ENCODE assay signal across 20 mouse cellular contexts in the genomic region with DNA sequence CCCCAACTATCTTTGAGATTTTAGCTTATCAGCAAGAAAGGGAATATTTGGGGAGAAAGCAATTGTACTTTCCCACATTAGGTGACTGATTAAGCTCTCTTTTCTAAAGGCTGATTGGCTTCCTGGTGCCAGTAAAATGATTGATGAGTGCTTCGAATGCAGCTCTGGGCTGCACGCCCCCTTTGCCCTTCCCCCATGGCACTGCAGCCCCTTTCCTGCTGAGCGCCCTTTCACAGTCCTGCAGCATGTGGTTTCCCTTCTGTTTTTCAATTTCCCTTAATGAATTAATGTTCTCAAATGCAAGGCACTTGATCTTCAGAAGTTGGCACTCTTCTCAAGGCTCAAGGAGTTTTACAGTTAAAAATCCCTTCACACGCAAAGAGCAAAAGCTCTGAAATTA. TPM values are rescaled to one million over a fixed set of nuclear protein-coding genes. Genes with fewer than 3 reads are reported as not detected.
DNase-seq lines count a peak whose midpoint lies in the region; ATAC-seq and TF ChIP-seq lines count a peak whose summit lies in the region.
"Had no signal": no experiment of that assay in that cellular context is flagged by ENCODE, and none has a peak within 500 bp of the region (broad histone marks: within the 10 kb centered on the region; RNA-seq: fewer than 3 reads in every experiment).

No protein-coding gene starts in this region.

- 14% methylated on average over 4 of the region's 4 CpGs for WGBS in midbrain, embryonic 11.5 days
- WGBS in midbrain, postnatal 0 days, result 39% methylated on average over 4 of the region's 4 CpGs
- WGBS in forebrain, embryonic 14.5 days, result 4% methylated on average over 4 of the region's 4 CpGs
- 12% methylated on average over 4 of the region's 4 CpGs for whole genome bisulfite sequencing in hindbrain, embryonic 15.5 days
- 9% methylated on average over 4 of the region's 4 CpGs for WGBS in neural tube, embryonic 13.5 days
- 17% methylated on average over 4 of the region's 4 CpGs for WGBS in heart, embryonic 10.5 days

- no peaks in the 10 kb centered on the region for H3K27me3 ChIP-seq in midbrain, embryonic 11.5 days (ENCODE audit: control insufficient read depth, insufficient read depth, low read length)
- H3K27me3 ChIP-seq in midbrain, postnatal 0 days (ENCODE audit: insufficient read depth, low read length), result no peaks in the 10 kb centered on the region
- H3K27me3 ChIP-seq in forebrain, embryonic 14.5 days (replicated peaks; ENCODE audit: control insufficient read depth, insufficient read depth, low read length), result no peaks in the 10 kb centered on the region
- H3K27me3 ChIP-seq in hindbrain, embryonic 15.5 days, result no peaks in the 10 kb centered on the region
- no peaks in the 10 kb centered on the region for H3K27me3 ChIP-seq in neural tube, embryonic 13.5 days
- H3K27me3 ChIP-seq in heart, embryonic 10.5 days (ENCODE audit: insufficient read depth, poor library complexity, severe bottlenecking), result no peaks in the 10 kb centered on the region
- H3K27me3 ChIP-seq: limb, embryonic 15.5 days; megakaryocyte, embryonic 14.5 days had no signal

- no peak; the same call in 1 of the 2 replicates for ATAC-seq in midbrain, embryonic 11.5 days (ENCODE audit: low FRiP score)
- no peak for ATAC-seq in midbrain, postnatal 0 days (ENCODE audit: low FRiP score)
- peak; percentile 44; the same call in 1 of the 2 replicates for ATAC-seq in forebrain, embryonic 14.5 days
- peak; percentile 59; the same call in 1 of the 2 replicates for ATAC-seq in hindbrain, embryonic 15.5 days (ENCODE audit: low FRiP score, low read depth)
- peak; percentile 56; the same call in 1 of the 2 replicates for ATAC-seq in neural tube, embryonic 13.5 days (ENCODE audit: low read depth)
- no peak for ATAC-seq in frontal cortex, adult (ENCODE audit: low TSS enrichment)
- ATAC-seq: activated CD4-positive, CD25-positive, alpha-beta regulatory T cell, adult 4 months had no signal

- H3K36me3 ChIP-seq in midbrain, embryonic 11.5 days (ENCODE audit: control insufficient read depth, insufficient read depth, low read length), result no peaks in the 10 kb centered on the region
- H3K36me3 ChIP-seq in midbrain, postnatal 0 days (ENCODE audit: insufficient read depth, low read length), result no peaks in the 10 kb centered on the region
- H3K36me3 ChIP-seq in forebrain, embryonic 14.5 days (ENCODE audit: control insufficient read depth, insufficient read depth, low read length), result no peaks in the 10 kb centered on the region
- no peaks in the 10 kb centered on the region for H3K36me3 ChIP-seq in hindbrain, embryonic 15.5 days
- H3K36me3 ChIP-seq in neural tube, embryonic 13.5 days, result no peaks in the 10 kb centered on the region
- H3K36me3 ChIP-seq in heart, embryonic 10.5 days, result no peaks in the 10 kb centered on the region
- H3K36me3 ChIP-seq: limb, embryonic 15.5 days had no signal

- DNase-seq in midbrain, embryonic 11.5 days (ENCODE audit: low spot score, missing footprints), result peak; percentile 84
- DNase-seq in midbrain, postnatal 0 days (ENCODE audit: low spot score), result no peak
- DNase-seq in forebrain, embryonic 14.5 days (ENCODE audit: low spot score), result peak; percentile 34
- no peak for DNase-seq in right cerebral cortex, adult 2 months (ENCODE audit: low spot score in 2 of 2)
- DNase-seq in heart, embryonic 10.5 days (ENCODE audit: low spot score), result no peak
- DNase-seq: adrenal gland, postnatal 25 days; cerebellum, adult 2 months; kidney, adult 8-10 months; kidney, postnatal 36 days; lung, postnatal 10 days; right cerebral cortex, adult 18-20 months; thymus, postnatal 36 days had no signal

- no peak for TF ChIP-seq CTCF in midbrain, postnatal 0 days (IDR thresholded peaks at IDR 0.05)

- H3K4me2 ChIP-seq in midbrain, embryonic 11.5 days, result no peak overlapping the region
- no peak overlapping the region for H3K4me2 ChIP-seq in midbrain, postnatal 0 days (ENCODE audit: low read depth, low read length, poor library complexity, severe bottlenecking)
- H3K4me2 ChIP-seq in forebrain, embryonic 14.5 days (ENCODE audit: low read length), result no peak overlapping the region
- H3K4me2 ChIP-seq in hindbrain, embryonic 15.5 days, result no peak overlapping the region
- no peak overlapping the region for H3K4me2 ChIP-seq in neural tube, embryonic 13.5 days
- H3K4me2 ChIP-seq: limb, embryonic 15.5 days had no signal

- H3K4me1 ChIP-seq in midbrain, embryonic 11.5 days (ENCODE audit: control insufficient read depth, insufficient read depth, low read length), result peaks cover 4% of the 10 kb centered on the region; the same call in 1 of the 2 replicates
- no peaks in the 10 kb centered on the region for H3K4me1 ChIP-seq in midbrain, postnatal 0 days (ENCODE audit: insufficient read depth, low read length)
- peaks cover 5% of the 10 kb centered on the region; the same call in 1 of the 2 replicates for H3K4me1 ChIP-seq in forebrain, embryonic 14.5 days (ENCODE audit: control insufficient read depth, insufficient read depth, low read length)
- H3K4me1 ChIP-seq in hindbrain, embryonic 15.5 days (replicated peaks), result peaks cover 4% of the 10 kb centered on the region
- peaks cover 23% of the 10 kb centered on the region for H3K4me1 ChIP-seq in neural tube, embryonic 13.5 days (replicated peaks)
- peaks cover 8% of the 10 kb centered on the region for H3K4me1 ChIP-seq in heart, embryonic 10.5 days
- H3K4me1 ChIP-seq: limb, embryonic 15.5 days had no signal

- H3K9me3 ChIP-seq in midbrain, embryonic 11.5 days (ENCODE audit: control insufficient read depth, low read length), result no peaks in the 10 kb centered on the region
- H3K9me3 ChIP-seq in midbrain, postnatal 0 days (ENCODE audit: low read length), result no peaks in the 10 kb centered on the region
- no peaks in the 10 kb centered on the region for H3K9me3 ChIP-seq in forebrain, embryonic 14.5 days (replicated peaks; ENCODE audit: control insufficient read depth, low read length)
- H3K9me3 ChIP-seq in hindbrain, embryonic 15.5 days, result no peaks in the 10 kb centered on the region
- no peaks in the 10 kb centered on the region for H3K9me3 ChIP-seq in neural tube, embryonic 13.5 days
- H3K9me3 ChIP-seq in heart, embryonic 10.5 days, result no peaks in the 10 kb centered on the region
- H3K9me3 ChIP-seq: limb, embryonic 15.5 days; megakaryocyte, embryonic 14.5 days had no signal

- no peak overlapping the region for H3K9ac ChIP-seq in midbrain, embryonic 11.5 days (ENCODE audit: low read length)
- H3K9ac ChIP-seq in midbrain, postnatal 0 days (replicated peaks; ENCODE audit: low read length, poor library complexity, severe bottlenecking), result no peak overlapping the region
- no peak overlapping the region for H3K9ac ChIP-seq in forebrain, embryonic 14.5 days (ENCODE audit: low read length)
- H3K9ac ChIP-seq in hindbrain, embryonic 15.5 days, result no peak overlapping the region
- H3K9ac ChIP-seq in neural tube, embryonic 13.5 days, result no peak overlapping the region
- H3K9ac ChIP-seq: limb, embryonic 15.5 days had no signal

- no peak overlapping the region for H3K27ac ChIP-seq in midbrain, embryonic 11.5 days (ENCODE audit: low read depth, low read length)
- H3K27ac ChIP-seq in midbrain, postnatal 0 days (ENCODE audit: low read depth, low read length), result no peak overlapping the region
- no peak overlapping the region for H3K27ac ChIP-seq in forebrain, embryonic 14.5 days (ENCODE audit: low read depth, low read length)
- H3K27ac ChIP-seq in hindbrain, embryonic 15.5 days (replicated peaks), result no peak overlapping the region
- no peak overlapping the region for H3K27ac ChIP-seq in neural tube, embryonic 13.5 days (replicated peaks)
- H3K27ac ChIP-seq in heart, embryonic 10.5 days, result no peak overlapping the region
- H3K27ac ChIP-seq: limb, embryonic 15.5 days had no signal

- H3K4me3 ChIP-seq in midbrain, embryonic 11.5 days (ENCODE audit: low read depth, low read length), result no peak overlapping the region
- H3K4me3 ChIP-seq in midbrain, postnatal 0 days (ENCODE audit: low read depth, low read length), result no peak overlapping the region
- H3K4me3 ChIP-seq in forebrain, embryonic 14.5 days (ENCODE audit: low read depth, low read length), result no peak overlapping the region
- H3K4me3 ChIP-seq in hindbrain, embryonic 15.5 days, result no peak overlapping the region
- H3K4me3 ChIP-seq in neural tube, embryonic 13.5 days, result no peak overlapping the region
- no peak overlapping the region for H3K4me3 ChIP-seq in heart, embryonic 10.5 days
- H3K4me3 ChIP-seq: erythroblast, embryonic 14.5 days; limb, embryonic 15.5 days; megakaryocyte, embryonic 14.5 days had no signal

RNA-seq across cellular contexts. Expression of gene Nr6a1, which starts 12.5 kb away (rescaled TPM):
- 4.4 and 5.2 TPM in 2 replicates for polyA plus RNA-seq in midbrain, embryonic 11.5 days (2014; fragmentation: Nextera tagmentation; extraction: Ambion mirVana)
- total RNA-seq in midbrain, postnatal 0 days (2014; rRNA removed), result 4.9 and 11.5 TPM in 2 replicates
- polyA plus RNA-seq in midbrain, postnatal 0 days (2015; fragmentation: Nextera tagmentation; extraction: Ambion mirVana), result 0.93 and 0.98 TPM in 2 replicates
- 0.67 and 0.95 TPM in 2 replicates for polyA plus RNA-seq in forebrain, embryonic 14.5 days (2014; fragmentation: Nextera tagmentation; extraction: Ambion mirVana)
- polyA plus RNA-seq in hindbrain, embryonic 15.5 days (2015; fragmentation: Nextera tagmentation; extraction: Ambion mirVana), result 2.1 and 2.2 TPM in 2 replicates
- polyA plus RNA-seq in neural tube, embryonic 13.5 days (2015; fragmentation: Nextera tagmentation; extraction: Ambion mirVana), result 2.9 and 3.9 TPM in 2 replicates
- 2.1 and 4.5 TPM in 2 replicates for polyA plus RNA-seq in heart, embryonic 10.5 days (2016; fragmentation: Nextera tagmentation; extraction: Ambion mirVana)
- polyA plus RNA-seq: erythroblast, embryonic 14.5 days had no signal

RNA-seq across cellular contexts. Expression of gene Olfml2a, which starts 16.8 kb away (rescaled TPM):
- 1.9 and 2.2 TPM in 2 replicates for polyA plus RNA-seq in midbrain, embryonic 11.5 days (2014; fragmentation: Nextera tagmentation; extraction: Ambion mirVana)
- 10.0 and 10.6 TPM in 2 replicates for total RNA-seq in midbrain, postnatal 0 days (2014; rRNA removed)
- 2.7 and 3.1 TPM in 2 replicates for polyA plus RNA-seq in midbrain, postnatal 0 days (2015; fragmentation: Nextera tagmentation; extraction: Ambion mirVana)
- polyA plus RNA-seq in forebrain, embryonic 14.5 days (2014; fragmentation: Nextera tagmentation; extraction: Ambion mirVana), result 1.9 and 2.5 TPM in 2 replicates
- polyA plus RNA-seq in hindbrain, embryonic 15.5 days (2015; fragmentation: Nextera tagmentation; extraction: Ambion mirVana), result 4.7 and 7.3 TPM in 2 replicates
- polyA plus RNA-seq in neural tube, embryonic 13.5 days (2015; fragmentation: Nextera tagmentation; extraction: Ambion mirVana), result 10.3 and 14.6 TPM in 2 replicates
- 2.1 and 3.0 TPM in 2 replicates for polyA plus RNA-seq in heart, embryonic 10.5 days (2016; fragmentation: Nextera tagmentation; extraction: Ambion mirVana)
- polyA plus RNA-seq: C2C12 had no signal

Comparison
In these comparisons a context has a peak if more than half of its experiments do, and no peak if none do; other contexts are left out.
1. DNase-seq: peak in midbrain, embryonic 11.5 days (single experiment) and forebrain, embryonic 14.5 days (single experiment); none in midbrain, postnatal 0 days (single experiment), right cerebral cortex, adult 2 months (0 of 2) and heart, embryonic 10.5 days (single experiment).
2. ATAC-seq: peak in forebrain, embryonic 14.5 days (single experiment), hindbrain, embryonic 15.5 days (single experiment) and neural tube, embryonic 13.5 days (single experiment); none in midbrain, embryonic 11.5 days (single experiment), midbrain, postnatal 0 days (single experiment) and frontal cortex, adult (single experiment).